Mouse (Mus musculus): ENCODE measurements around the gene Dao.

- TF ChIP-seq POLR2A (IDR thresholded peaks at IDR 0.05; ENCODE audit: extremely low read depth, insufficient read depth, low read length) (no peak), CTCF (IDR thresholded peaks at IDR 0.05; ENCODE audit: extremely low read depth, insufficient read depth, low read length) (no peak)
These were observed 22.3 kb upstream of the Dao start for GRCm38 (mm10) chr5:113981171-113981570.

Data from cortical plate, adult 2 months (tissue).